Mouse (Mus musculus) intestine, embryonic 14.5 days (tissue): ENCODE data around the gene Tent5c. TPM values are rescaled to one million over a fixed set of nuclear protein-coding genes. Genes with fewer than 3 reads are reported as not detected.

Experiments
- ATAC-seq: fragments of 200-750 bp; cut with Nextera tagmentation; replicated peaks from 2 replicates; pipeline ENCODE4 v1.8.0; 2017; ENCODE audit warnings: low read depth, moderate number of reproducible peaks, moderate TSS enrichment, moderate library complexity; ENCODE audit not compliant: low FRiP score, low TSS enrichment
- DNase-seq: peaks from one replicate; pipeline ENCODE4 v3.0.0-alpha.2; 2018; ENCODE audit warnings: low spot score
- H3K27ac ChIP-seq: fragments of 300-500 bp; sonication (generic); 2 replicates; pipeline ENCODE4 v1.5.1; 2014; ENCODE audit warnings: low read depth, mild to moderate bottlenecking, control low read depth
- H3K27me3 ChIP-seq: fragments of 300-500 bp; sonication (generic); replicated peaks from 2 replicates; pipeline ENCODE4 v1.6.1; 2014; ENCODE audit warnings: low read length, control low read depth; ENCODE audit not compliant: control insufficient read depth, insufficient read depth
- H3K36me3 ChIP-seq: fragments of 300-500 bp; sonication (generic); 2 replicates; pipeline ENCODE4 v1.6.1; 2014; ENCODE audit warnings: low read length, control low read depth; ENCODE audit not compliant: control insufficient read depth, insufficient read depth
- H3K4me1 ChIP-seq: fragments of 300-500 bp; sonication (generic); replicated peaks from 2 replicates; pipeline ENCODE4 v1.6.1; 2014; ENCODE audit warnings: low read length, control low read depth, mixed read lengths; ENCODE audit not compliant: control insufficient read depth, insufficient read depth
- H3K4me2 ChIP-seq: fragments of 300-500 bp; sonication (generic); 2 replicates; pipeline ENCODE4 v1.6.1; 2014; ENCODE audit warnings: low read length
- H3K4me3 ChIP-seq: fragments of 300-500 bp; sonication (generic); 2 replicates; pipeline ENCODE4 v1.5.1; 2014; ENCODE audit warnings: low read depth, low read length, control low read depth, mixed read lengths
- H3K9ac ChIP-seq: fragments of 300-500 bp; sonication (generic); 2 replicates; pipeline ENCODE4 v1.6.1; 2014; ENCODE audit warnings: mild to moderate bottlenecking, low read length
- H3K9me3 ChIP-seq: fragments of 300-500 bp; sonication (generic); 2 replicates; pipeline ENCODE4 v1.6.1; 2016; ENCODE audit warnings: low read length, control low read depth; ENCODE audit not compliant: control insufficient read depth
- WGBS: fragments of 180-500 bp; shearing (Covaris S2); extraction: QIAGEN DNeasy Blood & Tissue Kit; methylation state at CpG from one replicate; pipeline ENCODE4 v1.1.7; 2014; 5-methylcytosine and 5-hydroxymethylcytosine counted together
- polyA plus RNA-seq: library from polyadenylated mRNA; unstranded; fragments of >200 nt; fragmentation: Nextera tagmentation; extraction: Ambion mirVana; gene quantifications from 2 replicates; pipeline ENCODE4 v1.2.1, GENCODE M21; 2014

Gene Tent5c
- polyA plus RNA-seq, 1 experiment from 2014 or later, result 8.0 TPM

- ATAC-seq, result no peak
- Histone ChIP-seq H3K9me3 (no peaks in the 10 kb centered on the region), H3K4me2 (no peak overlapping the region), H3K4me3 (no peak overlapping the region), H3K27me3 (no peaks in the 10 kb centered on the region), H3K27ac (no peak overlapping the region), H3K36me3 (no peaks in the 10 kb centered on the region), H3K9ac (no peak overlapping the region), H3K4me1 (0 out of 2 replicates have a peak, but pooled peaks cover 3% of the 10 kb centered on the region)
- 55% methylated on average over 3 of the region's 3 CpGs for WGBS
- no peak for DNase-seq
Measured at GRCm38 (mm10) chr3:100439088-100439487, 50.0 kb downstream of the Tent5c start.

GRCm38 (mm10) chr3:100438461-100439002 is 50.6 kb downstream of the Tent5c start:
- no peaks in the 10 kb centered on the region for H3K27me3 ChIP-seq
- WGBS, result 72% methylated on average over 4 of the region's 4 CpGs
- ATAC-seq, result no peak

GRCm38 (mm10) chr3:100436756-100437155 is 52.4 kb downstream of the Tent5c start:
- H3K4me1 ChIP-seq, result 0 out of 2 replicates have a peak, but pooled peaks cover 3% of the 10 kb centered on the region
- 81% methylated on average over 7 of the region's 7 CpGs for WGBS
- H3K4me2 ChIP-seq, result no peak overlapping the region
- no peaks in the 10 kb centered on the region for H3K9me3 ChIP-seq
- H3K9ac ChIP-seq, result no peak overlapping the region
- DNase-seq, result no peak
- no peaks in the 10 kb centered on the region for H3K27me3 ChIP-seq
- no peak overlapping the region for H3K27ac ChIP-seq
- H3K4me3 ChIP-seq, result no peak overlapping the region
- no peaks in the 10 kb centered on the region for H3K36me3 ChIP-seq
- ATAC-seq, result no peak

More at GRCm38 (mm10) chr3:100438461-100439002, 50.6 kb downstream of the Tent5c start:
- 0 out of 2 replicates have a peak, but pooled peaks cover 3% of the 10 kb centered on the region for H3K4me1 ChIP-seq
- H3K36me3 ChIP-seq, result no peaks in the 10 kb centered on the region
- H3K27ac ChIP-seq, result no peak overlapping the region
- no peak overlapping the region for H3K9ac ChIP-seq
- no peak overlapping the region for H3K4me2 ChIP-seq
- no peak for DNase-seq
- H3K4me3 ChIP-seq, result no peak overlapping the region
- H3K9me3 ChIP-seq, result no peaks in the 10 kb centered on the region

- H3K9ac ChIP-seq, result no peak overlapping the region
- H3K9me3 ChIP-seq, result no peaks in the 10 kb centered on the region
- H3K4me3 ChIP-seq, result no peak overlapping the region
- H3K27ac ChIP-seq, result no peak overlapping the region
- DNase-seq (no peak), ATAC-seq (no peak)
- no peak overlapping the region for H3K4me2 ChIP-seq
- H3K36me3 ChIP-seq, result no peaks in the 10 kb centered on the region
- no peaks in the 10 kb centered on the region for H3K4me1 ChIP-seq
- WGBS, result 82% methylated on average over 4 of the region's 4 CpGs
- no peaks in the 10 kb centered on the region for H3K27me3 ChIP-seq
Measured at GRCm38 (mm10) chr3:100431705-100432104, 57.4 kb downstream of the Tent5c start.

- ATAC-seq (no peak), DNase-seq (no peak)
- 82% methylated on average over 1 of the region's 1 CpGs for WGBS
- H3K9me3 ChIP-seq, result no peaks in the 10 kb centered on the region
- no peak overlapping the region for H3K9ac ChIP-seq
- H3K4me1 ChIP-seq, result no peaks in the 10 kb centered on the region
- no peak overlapping the region for H3K4me3 ChIP-seq
- no peak overlapping the region for H3K4me2 ChIP-seq
- no peaks in the 10 kb centered on the region for H3K36me3 ChIP-seq
- H3K27me3 ChIP-seq, result no peaks in the 10 kb centered on the region
- no peak overlapping the region for H3K27ac ChIP-seq
Measured at GRCm38 (mm10) chr3:100430731-100431130, 58.4 kb downstream of the Tent5c start.

- DNase-seq, result no peak
- 91% methylated on average over 5 of the region's 5 CpGs for WGBS
- H3K9ac ChIP-seq, result no peak overlapping the region
Measured at GRCm38 (mm10) chr3:100430101-100430500, 59.0 kb downstream of the Tent5c start.

GRCm38 (mm10) chr3:100429667-100430066 is 59.5 kb downstream of the Tent5c start:
- Histone ChIP-seq H3K9ac (no peak overlapping the region), H3K4me1 (no peaks in the 10 kb centered on the region), H3K27me3 (no peaks in the 10 kb centered on the region), H3K36me3 (no peaks in the 10 kb centered on the region), H3K4me3 (no peak overlapping the region), H3K4me2 (no peak overlapping the region), H3K27ac (no peak overlapping the region), H3K9me3 (no peaks in the 10 kb centered on the region)
- 44% methylated on average over 4 of the region's 4 CpGs for WGBS
- DNase-seq (no peak), ATAC-seq (no peak)

More at GRCm38 (mm10) chr3:100430101-100430500, 59.0 kb downstream of the Tent5c start:
- Histone ChIP-seq H3K4me3 (no peak overlapping the region), H3K4me1 (no peaks in the 10 kb centered on the region), H3K27me3 (no peaks in the 10 kb centered on the region), H3K4me2 (no peak overlapping the region), H3K36me3 (no peaks in the 10 kb centered on the region), H3K9me3 (no peaks in the 10 kb centered on the region), H3K27ac (no peak overlapping the region)
- no peak for ATAC-seq

- Histone ChIP-seq H3K4me3 (no peak overlapping the region), H3K27me3 (no peaks in the 10 kb centered on the region), H3K9ac (no peak overlapping the region), H3K27ac (no peak overlapping the region), H3K9me3 (no peaks in the 10 kb centered on the region), H3K4me2 (no peak overlapping the region), H3K36me3 (no peaks in the 10 kb centered on the region), H3K4me1 (no peaks in the 10 kb centered on the region)
- DNase-seq, result no peak
- no peak for ATAC-seq
- WGBS, result 54% methylated on average over 6 of the region's 6 CpGs
Measured at GRCm38 (mm10) chr3:100427548-100427947, 61.6 kb downstream of the Tent5c start.
